Mouse (Mus musculus) hindbrain, embryonic 13.5 days (tissue): ENCODE results near the gene Tbxas1. TPM values are rescaled to one million over a fixed set of nuclear protein-coding genes. Genes with fewer than 3 reads are reported as not detected.

Source experiments
- ATAC-seq: fragments of 200-750 bp; cut with Nextera tagmentation; 2 replicates; pipeline ENCODE4 v1.8.0; 2017; ENCODE audit warnings: moderate TSS enrichment; ENCODE audit not compliant: low FRiP score
- H3K27ac ChIP-seq: fragments of 300-500 bp; sonication (generic); 2 replicates; pipeline ENCODE4 v1.5.1; 2015; ENCODE audit warnings: inconsistent platforms, mild to moderate bottlenecking, moderate library complexity
- H3K27me3 ChIP-seq: fragments of 300-500 bp; sonication (generic); 2 replicates; pipeline ENCODE4 v1.6.1; 2015; ENCODE audit warnings: mild to moderate bottlenecking, inconsistent platforms
- H3K36me3 ChIP-seq: fragments of 300-500 bp; sonication (generic); 2 replicates; pipeline ENCODE4 v1.6.1; 2015; ENCODE audit warnings: mild to moderate bottlenecking, inconsistent platforms
- H3K4me1 ChIP-seq: fragments of 300-500 bp; sonication (generic); replicated peaks from 2 replicates; pipeline ENCODE4 v1.6.1; 2015; ENCODE audit warnings: inconsistent platforms
- H3K4me2 ChIP-seq: fragments of 300-500 bp; sonication (generic); 2 replicates; pipeline ENCODE4 v1.6.1; 2015; ENCODE audit warnings: inconsistent platforms, mild to moderate bottlenecking, moderate library complexity
- H3K4me3 ChIP-seq: fragments of 300-500 bp; sonication (generic); 2 replicates; pipeline ENCODE4 v1.5.1; 2015; ENCODE audit warnings: mild to moderate bottlenecking, inconsistent platforms
- H3K9ac ChIP-seq: fragments of 300-500 bp; sonication (generic); 2 replicates; pipeline ENCODE4 v1.6.1; 2015; ENCODE audit warnings: mild to moderate bottlenecking, inconsistent platforms
- H3K9me3 ChIP-seq: fragments of 300-500 bp; sonication (generic); 2 replicates; pipeline ENCODE4 v1.6.1; 2016; ENCODE audit warnings: inconsistent platforms
- WGBS: fragments of 180-500 bp; shearing (Covaris S2); methylation state at CpG from one replicate; pipeline ENCODE4 v1.1.7; 2015; 5-methylcytosine and 5-hydroxymethylcytosine counted together
- polyA plus RNA-seq: library from polyadenylated mRNA; unstranded; fragments of >200 nt; fragmentation: Nextera tagmentation; extraction: Ambion mirVana; gene quantifications from 2 replicates; pipeline ENCODE4 v1.2.1, GENCODE M21; 2015

Tbxas1 gene
- polyA plus RNA-seq, 1 experiment from 2014 or later = 2.7 TPM

- WGBS = 89% methylated on average over 10 of the region's 10 CpGs
- H3K9me3 ChIP-seq = no peaks in the 10 kb centered on the region
- H3K27me3 ChIP-seq = no peaks in the 10 kb centered on the region
- H3K9ac ChIP-seq = no peak overlapping the region
- H3K27ac ChIP-seq = no peak overlapping the region
- no peak overlapping the region for H3K4me3 ChIP-seq
- no peaks in the 10 kb centered on the region for H3K4me1 ChIP-seq
- no peak for ATAC-seq
- no peaks in the 10 kb centered on the region for H3K36me3 ChIP-seq
- no peak overlapping the region for H3K4me2 ChIP-seq
Measured at GRCm38 (mm10) chr6:38902820-38903439, 27.7 kb downstream of the Tbxas1 start.

GRCm38 (mm10) chr6:38906005-38906404 is 30.8 kb downstream of the Tbxas1 start:
- H3K4me3 ChIP-seq = no peak overlapping the region
- no peak overlapping the region for H3K4me2 ChIP-seq
- peaks cover 6% of the 10 kb centered on the region; the same call in 1 of the 2 replicates for H3K27me3 ChIP-seq
- no peak overlapping the region for H3K27ac ChIP-seq
- WGBS = 68% methylated on average over 6 of the region's 6 CpGs
- ATAC-seq = no peak
- no peaks in the 10 kb centered on the region for H3K36me3 ChIP-seq
- no peaks in the 10 kb centered on the region for H3K4me1 ChIP-seq
- H3K9ac ChIP-seq = no peak overlapping the region
- H3K9me3 ChIP-seq = no peaks in the 10 kb centered on the region

- peaks cover 6% of the 10 kb centered on the region; the same call in 1 of the 2 replicates for H3K27me3 ChIP-seq
- H3K27ac ChIP-seq = no peak overlapping the region
- no peak overlapping the region for H3K9ac ChIP-seq
- no peaks in the 10 kb centered on the region for H3K36me3 ChIP-seq
- no peaks in the 10 kb centered on the region for H3K9me3 ChIP-seq
- H3K4me3 ChIP-seq = no peak overlapping the region
- H3K4me1 ChIP-seq = peaks cover 9% of the 10 kb centered on the region
- H3K4me2 ChIP-seq = no peak overlapping the region
- 89% methylated on average over 6 of the region's 6 CpGs for WGBS
- no peak for ATAC-seq
Measured at GRCm38 (mm10) chr6:38908401-38908800, 33.2 kb downstream of the Tbxas1 start.

- H3K4me2 ChIP-seq = no peak overlapping the region
- no peaks in the 10 kb centered on the region for H3K36me3 ChIP-seq
- no peak overlapping the region for H3K4me3 ChIP-seq
- H3K9me3 ChIP-seq = no peaks in the 10 kb centered on the region
- H3K4me1 ChIP-seq = peaks cover 19% of the 10 kb centered on the region
- peaks cover 6% of the 10 kb centered on the region; the same call in 1 of the 2 replicates for H3K27me3 ChIP-seq
- no peak overlapping the region for H3K27ac ChIP-seq
- no peak overlapping the region for H3K9ac ChIP-seq
- ATAC-seq = no peak
- WGBS = 74% methylated on average over 3 of the region's 3 CpGs
Measured at GRCm38 (mm10) chr6:38910828-38911559, 35.8 kb downstream of the Tbxas1 start.

- no peak overlapping the region for H3K9ac ChIP-seq
- no peaks in the 10 kb centered on the region for H3K9me3 ChIP-seq
- H3K4me1 ChIP-seq = peaks cover 19% of the 10 kb centered on the region
- no peak overlapping the region for H3K4me3 ChIP-seq
- no peak overlapping the region for H3K4me2 ChIP-seq
- no peaks in the 10 kb centered on the region for H3K36me3 ChIP-seq
- no peak for ATAC-seq
- no peak overlapping the region for H3K27ac ChIP-seq
- peaks cover 6% of the 10 kb centered on the region; the same call in 1 of the 2 replicates for H3K27me3 ChIP-seq
Measured at GRCm38 (mm10) chr6:38912121-38912660, 37.0 kb downstream of the Tbxas1 start.

GRCm38 (mm10) chr6:38912845-38913244 is 37.6 kb downstream of the Tbxas1 start:
- Histone ChIP-seq H3K36me3 (no peaks in the 10 kb centered on the region), H3K27ac (no peak overlapping the region), H3K4me3 (no peak overlapping the region), H3K9ac (no peak overlapping the region), H3K27me3 (peaks cover 6% of the 10 kb centered on the region; the same call in 1 of the 2 replicates), H3K4me2 (no peak overlapping the region), H3K9me3 (no peaks in the 10 kb centered on the region), H3K4me1 (peaks cover 19% of the 10 kb centered on the region)
- WGBS = 67% methylated on average over 9 of the region's 9 CpGs
- no peak for ATAC-seq

GRCm38 (mm10) chr6:38913386-38914042 is 38.3 kb downstream of the Tbxas1 start:
- no peak for ATAC-seq
- Histone ChIP-seq H3K9me3 (no peaks in the 10 kb centered on the region), H3K9ac (no peak overlapping the region), H3K27ac (no peak overlapping the region), H3K36me3 (no peaks in the 10 kb centered on the region), H3K4me3 (no peak overlapping the region), H3K27me3 (peaks cover 5% of the 10 kb centered on the region; the same call in 1 of the 2 replicates), H3K4me1 (peaks cover 19% of the 10 kb centered on the region), H3K4me2 (no peak overlapping the region)
- WGBS = 49% methylated on average over 13 of the region's 13 CpGs

- peaks cover 19% of the 10 kb centered on the region for H3K4me1 ChIP-seq
- H3K27ac ChIP-seq = no peak overlapping the region
- ATAC-seq = no peak
- H3K9me3 ChIP-seq = no peaks in the 10 kb centered on the region
- H3K9ac ChIP-seq = no peak overlapping the region
- H3K27me3 ChIP-seq = 0 out of 2 replicates have a peak, but pooled peaks cover 3% of the 10 kb centered on the region
- H3K4me2 ChIP-seq = no peak overlapping the region
- no peak overlapping the region for H3K4me3 ChIP-seq
- H3K36me3 ChIP-seq = no peaks in the 10 kb centered on the region
- 79% methylated on average over 10 of the region's 10 CpGs for WGBS
Measured at GRCm38 (mm10) chr6:38914181-38914580, 39.0 kb downstream of the Tbxas1 start.

GRCm38 (mm10) chr6:38915776-38916175 is 40.6 kb downstream of the Tbxas1 start:
- H3K9me3 ChIP-seq = no peaks in the 10 kb centered on the region
- H3K4me1 ChIP-seq = peaks cover 19% of the 10 kb centered on the region
- no peak overlapping the region for H3K4me2 ChIP-seq
- no peaks in the 10 kb centered on the region for H3K27me3 ChIP-seq
- ATAC-seq = no peak
- no peak overlapping the region for H3K27ac ChIP-seq
- H3K4me3 ChIP-seq = no peak overlapping the region
- H3K9ac ChIP-seq = no peak overlapping the region
- no peaks in the 10 kb centered on the region for H3K36me3 ChIP-seq
- 67% methylated on average over 5 of the region's 5 CpGs for WGBS

GRCm38 (mm10) chr6:38916571-38916970 is 41.4 kb downstream of the Tbxas1 start:
- no peak overlapping the region for H3K27ac ChIP-seq
- H3K4me2 ChIP-seq = no peak overlapping the region
- H3K4me1 ChIP-seq = peaks cover 25% of the 10 kb centered on the region
- H3K9ac ChIP-seq = no peak overlapping the region
- no peaks in the 10 kb centered on the region for H3K36me3 ChIP-seq
- ATAC-seq = no peak
- no peaks in the 10 kb centered on the region for H3K9me3 ChIP-seq
- WGBS = 93% methylated on average over 4 of the region's 4 CpGs
- H3K27me3 ChIP-seq = no peaks in the 10 kb centered on the region
- no peak overlapping the region for H3K4me3 ChIP-seq

- Histone ChIP-seq H3K9ac (no peak overlapping the region), H3K9me3 (no peaks in the 10 kb centered on the region), H3K27me3 (no peaks in the 10 kb centered on the region), H3K4me3 (no peak overlapping the region), H3K4me2 (no peak overlapping the region), H3K36me3 (no peaks in the 10 kb centered on the region), H3K27ac (no peak overlapping the region), H3K4me1 (peaks cover 31% of the 10 kb centered on the region)
- 69% methylated on average over 3 of the region's 3 CpGs for WGBS
- ATAC-seq = no peak
Measured at GRCm38 (mm10) chr6:38917415-38917814, 42.2 kb downstream of the Tbxas1 start.

- Histone ChIP-seq H3K9me3 (no peaks in the 10 kb centered on the region), H3K4me2 (no peak overlapping the region), H3K9ac (no peak overlapping the region), H3K27ac (no peak overlapping the region), H3K4me3 (no peak overlapping the region), H3K27me3 (no peaks in the 10 kb centered on the region), H3K4me1 (peaks cover 21% of the 10 kb centered on the region), H3K36me3 (no peaks in the 10 kb centered on the region)
- no peak for ATAC-seq
- 97% methylated on average over 4 of the region's 4 CpGs for WGBS
Measured at GRCm38 (mm10) chr6:38918728-38919127, 43.5 kb downstream of the Tbxas1 start.
